Mouse (Mus musculus) heart, embryonic 12.5 days (tissue): Measurements from ENCODE around the gene Pygl. TPM values are rescaled to one million over a fixed set of nuclear protein-coding genes. Genes with fewer than 3 reads are reported as not detected.

Source experiments
- ATAC-seq: fragments of 200-750 bp; cut with Nextera tagmentation; 2 replicates; pipeline ENCODE4 v1.8.0; 2017; ENCODE audit warnings: moderate TSS enrichment, moderate library complexity; ENCODE audit not compliant: insufficient number of reproducible peaks, low FRiP score
- H3K27ac ChIP-seq: fragments of 300-500 bp; sonication (generic); 2 replicates; pipeline ENCODE4 v1.5.1; 2016; ENCODE audit warnings: mild to moderate bottlenecking, moderate library complexity; ENCODE audit not compliant: poor library complexity, severe bottlenecking
- H3K27me3 ChIP-seq: fragments of 300-500 bp; sonication (generic); replicated peaks from 2 replicates; pipeline ENCODE4 v1.6.1; 2016; ENCODE audit warnings: mild to moderate bottlenecking, moderate library complexity
- H3K36me3 ChIP-seq: fragments of 300-500 bp; sonication (generic); 2 replicates; pipeline ENCODE4 v1.6.1; 2016; ENCODE audit warnings: mild to moderate bottlenecking, moderate library complexity
- H3K4me1 ChIP-seq: fragments of 300-500 bp; sonication (generic); replicated peaks from 2 replicates; pipeline ENCODE4 v1.6.1; 2016; ENCODE audit warnings: mild to moderate bottlenecking
- H3K4me2 ChIP-seq: fragments of 300-500 bp; sonication (generic); 2 replicates; pipeline ENCODE4 v1.6.1; 2016; ENCODE audit warnings: mild to moderate bottlenecking, moderate library complexity
- H3K4me3 ChIP-seq: fragments of 300-500 bp; sonication (generic); 2 replicates; pipeline ENCODE4 v1.5.1; 2016; ENCODE audit warnings: mild to moderate bottlenecking
- H3K9ac ChIP-seq: fragments of 300-500 bp; sonication (generic); 2 replicates; pipeline ENCODE4 v1.6.1; 2016; ENCODE audit warnings: mild to moderate bottlenecking, moderate library complexity
- H3K9me3 ChIP-seq: fragments of 300-500 bp; sonication (generic); replicated peaks from 2 replicates; pipeline ENCODE4 v1.6.1; 2016; ENCODE audit warnings: mild to moderate bottlenecking, moderate library complexity
- WGBS: fragments of 180-500 bp; shearing (Covaris S2); methylation state at CpG from one replicate; pipeline ENCODE4 v1.1.7; 2016; 5-methylcytosine and 5-hydroxymethylcytosine counted together
- polyA plus RNA-seq: library from polyadenylated mRNA; unstranded; fragments of >200 nt; fragmentation: Nextera tagmentation; extraction: Ambion mirVana; gene quantifications from 2 replicates; pipeline ENCODE4 v1.2.1, GENCODE M21; 2016

Gene Pygl
- polyA plus RNA-seq, 1 experiment from 2014 or later = 36.5 TPM

GRCm38 (mm10) chr12:70226655-70227054 is 4.6 kb downstream of the Pygl start:
- 24% methylated on average over 5 of the region's 5 CpGs for WGBS
- Histone ChIP-seq H3K9me3 (no peaks in the 10 kb centered on the region), H3K36me3 (peaks cover under 1% of the 10 kb centered on the region), H3K9ac (peak overlapping the region; percentile 75), H3K4me2 (peak overlapping the region; percentile 82), H3K27ac (peak overlapping the region; percentile 57; the same call in 1 of the 2 replicates), H3K4me3 (peak overlapping the region; percentile 60), H3K27me3 (no peaks in the 10 kb centered on the region), H3K4me1 (peaks cover 28% of the 10 kb centered on the region)
- ATAC-seq = no peak

DNA sequence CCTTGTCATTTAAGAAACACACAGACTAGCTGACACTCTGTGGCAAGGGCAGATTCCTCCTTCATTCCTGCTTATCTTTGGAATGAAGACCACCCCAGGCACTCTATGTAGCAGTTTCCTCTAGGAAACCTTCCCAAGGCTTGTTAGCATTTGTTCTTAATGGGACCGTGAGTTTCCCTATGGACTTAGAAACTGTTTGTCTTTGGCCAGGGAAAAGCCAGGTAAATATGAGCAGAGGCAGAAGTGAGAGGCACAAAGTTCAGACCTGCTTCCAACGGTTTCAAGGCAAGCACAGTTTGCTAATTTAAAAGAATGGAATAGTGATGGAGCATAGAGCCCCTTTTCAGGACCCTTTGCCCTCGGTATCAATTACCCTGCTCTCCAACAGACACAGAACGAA is 8.0 kb downstream of the Pygl start:
- Histone ChIP-seq H3K4me2 (no peak overlapping the region), H3K27me3 (no peaks in the 10 kb centered on the region), H3K36me3 (peaks cover 11% of the 10 kb centered on the region), H3K9me3 (no peaks in the 10 kb centered on the region), H3K9ac (no peak overlapping the region), H3K27ac (no peak overlapping the region), H3K4me3 (no peak overlapping the region), H3K4me1 (peaks cover 22% of the 10 kb centered on the region)
- 47% methylated on average over 4 of the region's 4 CpGs for WGBS
- no peak for ATAC-seq

- no peak overlapping the region for H3K4me2 ChIP-seq
- ATAC-seq = no peak
- H3K4me1 ChIP-seq = peaks cover 11% of the 10 kb centered on the region
- H3K9me3 ChIP-seq = no peaks in the 10 kb centered on the region
- 83% methylated on average over 5 of the region's 5 CpGs for WGBS
- H3K36me3 ChIP-seq = peaks cover 11% of the 10 kb centered on the region
- H3K9ac ChIP-seq = no peak overlapping the region
- H3K27ac ChIP-seq = no peak overlapping the region
- no peak overlapping the region for H3K4me3 ChIP-seq
- no peaks in the 10 kb centered on the region for H3K27me3 ChIP-seq
Observed at GRCm38 (mm10) chr12:70221425-70221824, 9.9 kb downstream of the Pygl start.

- Histone ChIP-seq H3K36me3 (peaks cover 17% of the 10 kb centered on the region), H3K4me1 (peaks cover 8% of the 10 kb centered on the region), H3K27me3 (no peaks in the 10 kb centered on the region), H3K9me3 (no peaks in the 10 kb centered on the region), H3K9ac (no peak overlapping the region), H3K4me2 (no peak overlapping the region), H3K4me3 (no peak overlapping the region), H3K27ac (no peak overlapping the region)
- WGBS = 76% methylated on average over 8 of the region's 8 CpGs
- no peak for ATAC-seq
Observed at GRCm38 (mm10) chr12:70218795-70219540, 12.3 kb downstream of the Pygl start.

DNA sequence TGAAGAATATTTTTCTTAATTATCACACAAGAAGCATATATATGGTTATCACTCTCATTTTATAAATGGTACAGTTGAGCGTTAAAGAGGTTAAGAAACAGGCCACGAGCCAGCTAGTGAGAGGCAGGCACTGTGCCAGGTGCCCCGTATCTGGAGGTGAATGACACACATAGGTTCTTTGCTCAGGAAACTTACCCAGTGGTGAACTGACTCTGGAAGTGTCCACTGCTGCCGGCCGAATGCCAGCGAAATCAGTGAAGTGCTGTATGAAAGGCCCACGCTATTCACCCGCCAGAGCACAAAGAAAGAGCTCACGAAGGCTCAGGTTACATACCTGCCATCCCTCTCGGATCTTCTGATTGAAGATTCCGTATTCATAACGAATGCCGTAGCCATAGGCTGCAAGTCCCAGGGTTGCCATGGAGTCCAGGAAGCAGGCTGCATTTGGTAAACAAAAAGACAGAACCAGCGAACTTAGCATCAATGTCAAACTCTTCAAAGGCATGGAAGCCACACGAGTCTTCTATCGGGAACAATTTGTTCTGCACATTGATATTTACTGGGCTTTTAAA is 15.0 kb downstream of the Pygl start:
- Histone ChIP-seq H3K36me3 (peaks cover 14% of the 10 kb centered on the region; the same call in 1 of the 2 replicates), H3K4me2 (no peak overlapping the region), H3K4me3 (no peak overlapping the region), H3K9me3 (no peaks in the 10 kb centered on the region), H3K9ac (no peak overlapping the region), H3K27ac (no peak overlapping the region), H3K27me3 (no peaks in the 10 kb centered on the region), H3K4me1 (no peaks in the 10 kb centered on the region)
- 78% methylated on average over 16 of the region's 16 CpGs for WGBS
- no peak for ATAC-seq

- 76% methylated on average over 8 of the region's 8 CpGs for WGBS
- Histone ChIP-seq H3K4me3 (no peak overlapping the region), H3K4me2 (no peak overlapping the region), H3K9me3 (no peaks in the 10 kb centered on the region), H3K4me1 (no peaks in the 10 kb centered on the region), H3K36me3 (peaks cover 17% of the 10 kb centered on the region; the same call in 1 of the 2 replicates), H3K27me3 (no peaks in the 10 kb centered on the region), H3K9ac (no peak overlapping the region), H3K27ac (no peak overlapping the region)
- ATAC-seq = no peak
Observed at GRCm38 (mm10) chr12:70214281-70214680, 17.0 kb downstream of the Pygl start.

GRCm38 (mm10) chr12:70213601-70214000 is 17.7 kb downstream of the Pygl start:
- H3K4me1 ChIP-seq = no peaks in the 10 kb centered on the region
- H3K9me3 ChIP-seq = no peaks in the 10 kb centered on the region
- H3K27me3 ChIP-seq = no peaks in the 10 kb centered on the region
- no peak for ATAC-seq
- 86% methylated on average over 6 of the region's 6 CpGs for WGBS
- H3K36me3 ChIP-seq = 0 out of 2 replicates have a peak, but pooled peaks cover 10% of the 10 kb centered on the region
- no peak overlapping the region for H3K27ac ChIP-seq
- no peak overlapping the region for H3K4me3 ChIP-seq
- no peak overlapping the region for H3K9ac ChIP-seq
- no peak overlapping the region for H3K4me2 ChIP-seq

DNA sequence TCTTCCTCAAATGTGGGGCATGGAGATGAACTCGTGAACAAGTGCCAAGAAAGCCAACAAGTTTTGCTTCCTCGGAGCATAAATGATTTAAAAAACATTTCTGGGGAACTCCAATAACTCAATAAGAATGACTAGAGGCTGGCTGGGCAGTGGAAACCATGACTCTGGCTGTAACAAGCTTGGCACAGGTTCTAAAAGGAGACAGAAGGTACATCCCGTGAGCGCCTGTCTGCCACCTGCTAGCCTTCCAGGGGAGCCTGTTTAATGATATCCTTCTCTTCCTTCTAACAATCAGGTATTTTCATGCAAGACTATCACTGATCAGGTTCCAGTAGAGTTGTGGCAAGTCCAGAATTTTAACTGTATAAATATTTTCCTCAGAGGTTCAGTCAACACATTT is 18.8 kb downstream of the Pygl start:
- H3K4me1 ChIP-seq = no peaks in the 10 kb centered on the region
- H3K9ac ChIP-seq = no peak overlapping the region
- no peak overlapping the region for H3K27ac ChIP-seq
- no peaks in the 10 kb centered on the region; the same call in 1 of the 2 replicates for H3K27me3 ChIP-seq
- H3K4me2 ChIP-seq = no peak overlapping the region
- no peak overlapping the region for H3K4me3 ChIP-seq
- no peaks in the 10 kb centered on the region for H3K9me3 ChIP-seq
- no peak for ATAC-seq
- 78% methylated on average over 4 of the region's 4 CpGs for WGBS
- 0 out of 2 replicates have a peak, but pooled peaks cover 12% of the 10 kb centered on the region for H3K36me3 ChIP-seq

DNA sequence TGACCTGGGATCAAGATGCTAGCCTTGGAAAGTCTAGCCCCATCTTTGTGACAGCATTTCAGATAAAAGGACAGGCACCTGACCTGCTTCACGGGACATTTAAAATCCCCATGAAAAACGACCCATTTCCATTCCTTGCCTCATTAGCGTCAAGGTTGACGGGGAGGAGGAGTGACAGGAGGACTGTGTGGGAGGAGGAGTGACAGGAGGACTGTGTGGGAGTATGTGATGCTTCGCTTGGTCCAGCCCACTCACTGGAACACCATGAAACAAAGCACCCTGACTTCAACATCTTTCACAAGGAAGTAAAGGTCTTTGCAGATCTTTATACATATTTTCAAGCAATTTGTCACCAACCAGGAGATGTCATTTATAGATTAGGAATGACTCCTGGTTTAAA is 23.1 kb downstream of the Pygl start:
- Histone ChIP-seq H3K9me3 (no peaks in the 10 kb centered on the region), H3K27ac (no peak overlapping the region), H3K36me3 (peaks cover 12% of the 10 kb centered on the region; the same call in 1 of the 2 replicates), H3K4me2 (no peak overlapping the region), H3K27me3 (no peaks in the 10 kb centered on the region; the same call in 1 of the 2 replicates), H3K4me1 (no peaks in the 10 kb centered on the region), H3K9ac (no peak overlapping the region), H3K4me3 (no peak overlapping the region)
- ATAC-seq = no peak
- 59% methylated on average over 5 of the region's 5 CpGs for WGBS

GRCm38 (mm10) chr12:70204433-70204832 is 26.9 kb downstream of the Pygl start:
- Histone ChIP-seq H3K36me3 (peaks cover 13% of the 10 kb centered on the region; the same call in 1 of the 2 replicates), H3K4me3 (no peak overlapping the region), H3K27me3 (no peaks in the 10 kb centered on the region; the same call in 1 of the 2 replicates), H3K9ac (no peak overlapping the region), H3K4me2 (no peak overlapping the region), H3K27ac (no peak overlapping the region), H3K9me3 (no peaks in the 10 kb centered on the region), H3K4me1 (no peaks in the 10 kb centered on the region)
- ATAC-seq = no peak
- 78% methylated on average over 8 of the region's 8 CpGs for WGBS

GRCm38 (mm10) chr12:70201926-70202529 is 29.3 kb downstream of the Pygl start:
- Histone ChIP-seq H3K4me3 (no peak overlapping the region), H3K4me1 (no peaks in the 10 kb centered on the region), H3K9me3 (no peaks in the 10 kb centered on the region), H3K36me3 (peaks cover 25% of the 10 kb centered on the region), H3K27me3 (no peaks in the 10 kb centered on the region), H3K4me2 (no peak overlapping the region), H3K9ac (no peak overlapping the region), H3K27ac (no peak overlapping the region)
- WGBS = 74% methylated on average over 5 of the region's 5 CpGs
- ATAC-seq = no peak
